Mouse (Mus musculus) C2C12 (cell line): ENCODE measurements at regions not wholly inside any gene's neighbourhood (a gene's known extent, or its start where the extent isn't known, plus 50 kb on each side); places are given as distances from the start of the nearest gene placed in this dataset.

Experiments
- CTCF ChIP-seq: IDR thresholded peaks from one replicate; pipeline ENCODE4 v1.5.1; 2011; ENCODE audit not compliant: control insufficient read depth, insufficient read depth, insufficient read length
- MAX ChIP-seq: IDR thresholded peaks from one replicate; pipeline ENCODE4 v1.6.1; 2011; ENCODE audit warnings: mild to moderate bottlenecking, control low read depth
- MYOD1 ChIP-seq: IDR thresholded peaks from one replicate; pipeline ENCODE4 v1.6.1; 2011; ENCODE audit warnings: low read depth; ENCODE audit not compliant: control insufficient read depth, insufficient read length
- MYOG ChIP-seq: IDR thresholded peaks from one replicate; pipeline ENCODE4 v1.6.1; 2011; ENCODE audit not compliant: control insufficient read depth, insufficient read length; ENCODE audit errors: extremely low read depth

- no peak for TF ChIP-seq CTCF
- no peak for TF ChIP-seq MAX
- no peak for TF ChIP-seq MYOD1
- no peak for TF ChIP-seq MYOG
Measured at GRCm38 (mm10) chr16:52799715-52800392, 346.0 kb upstream of the Alcam start.
